Mouse (Mus musculus) heart, postnatal 0 days (tissue): ENCODE results near the gene Pla2g2f.

Source experiments
- CTCF ChIP-seq: IDR thresholded peaks from 2 replicates; pipeline ENCODE4 v1.5.1; 2016; ENCODE audit warnings: antibody characterized with exemption, control low read depth, low read depth
- EP300 ChIP-seq: IDR thresholded peaks from 2 replicates; pipeline ENCODE4 v1.6.1; 2016; ENCODE audit warnings: antibody characterized with exemption, low read depth

DNA sequence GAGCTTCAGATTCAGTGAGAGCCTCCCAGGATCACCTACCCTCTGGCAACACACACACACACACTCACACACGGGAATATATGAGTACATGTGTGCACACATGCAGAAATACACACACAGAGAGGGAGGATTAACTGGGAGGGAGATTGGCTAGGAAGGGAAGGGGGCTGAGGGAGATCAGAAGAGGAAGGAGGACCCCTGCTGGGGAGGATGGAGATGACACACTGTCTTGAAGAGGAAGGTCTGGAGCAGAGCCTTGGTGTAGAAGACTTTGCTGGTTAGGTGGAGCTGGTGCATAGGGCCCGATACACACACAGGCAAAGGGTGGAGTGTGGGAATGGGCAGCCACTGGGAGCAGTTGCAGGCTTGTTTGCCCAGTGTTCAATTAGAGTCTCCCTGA lies 35.9 kb upstream of the Pla2g2f start:
- TF ChIP-seq CTCF, result peak; percentile 44
- no peak for TF ChIP-seq EP300
